Mouse (Mus musculus) layer of hippocampus, postnatal 14 days (tissue): Measurements from ENCODE around the gene Kat7. TPM values are rescaled to one million over a fixed set of nuclear protein-coding genes. Genes with fewer than 3 reads are reported as not detected.

Experiments used
- DNase-seq, 2 experiments: peaks; one replicate each; pipeline ENCODE4 v3.0.0; 2021 to 2022; ENCODE audit warnings: low spot score in 2 of 2, mixed read lengths in 1 of 2
- long read RNA-seq, 2 experiments: library from polyadenylated mRNA; stranded (forward); transcript quantifications; one replicate each; pipeline ENCODE4 v2.0.0; 2021
- total RNA-seq, 2 experiments: library from RNA; stranded (reverse); gene quantifications; 2 replicates each; pipeline ENCODE4 v1.2.3; 2021

The Kat7 gene
- 10 to 100 TPM; 63.8 to 68.7 TPM for total RNA-seq
- long read RNA-seq, experiment 1, transcript Kat7-205 (15 exons, 3,560 nt), result minor isoform, 5 of 17 reads
- long read RNA-seq, experiment 1, transcript Kat7-204 (14 exons, 3,470 nt), result major isoform, 8 of 17 reads
- long read RNA-seq, experiment 1, partial matches to known transcripts, result 1 of 17 reads
- long read RNA-seq, experiment 1, other reads (novel, unspliced or antisense), result 3 of 17 reads
- long read RNA-seq, experiment 2, partial matches to known transcripts, result 0 of 14 reads
- long read RNA-seq, experiment 2, other reads (novel, unspliced or antisense), result 5 of 14 reads

- peak; percentile 95 to 99 for DNase-seq
These were observed at the start of gene Kat7 for GRCm38 (mm10) chr11:95310007-95310647. Gene Kat7, minus strand, starts transcription at chr11:95310246.

GRCm38 (mm10) chr11:95358263-95358662 lies 48.2 kb upstream of the Kat7 start:
- no peak for DNase-seq

DNA sequence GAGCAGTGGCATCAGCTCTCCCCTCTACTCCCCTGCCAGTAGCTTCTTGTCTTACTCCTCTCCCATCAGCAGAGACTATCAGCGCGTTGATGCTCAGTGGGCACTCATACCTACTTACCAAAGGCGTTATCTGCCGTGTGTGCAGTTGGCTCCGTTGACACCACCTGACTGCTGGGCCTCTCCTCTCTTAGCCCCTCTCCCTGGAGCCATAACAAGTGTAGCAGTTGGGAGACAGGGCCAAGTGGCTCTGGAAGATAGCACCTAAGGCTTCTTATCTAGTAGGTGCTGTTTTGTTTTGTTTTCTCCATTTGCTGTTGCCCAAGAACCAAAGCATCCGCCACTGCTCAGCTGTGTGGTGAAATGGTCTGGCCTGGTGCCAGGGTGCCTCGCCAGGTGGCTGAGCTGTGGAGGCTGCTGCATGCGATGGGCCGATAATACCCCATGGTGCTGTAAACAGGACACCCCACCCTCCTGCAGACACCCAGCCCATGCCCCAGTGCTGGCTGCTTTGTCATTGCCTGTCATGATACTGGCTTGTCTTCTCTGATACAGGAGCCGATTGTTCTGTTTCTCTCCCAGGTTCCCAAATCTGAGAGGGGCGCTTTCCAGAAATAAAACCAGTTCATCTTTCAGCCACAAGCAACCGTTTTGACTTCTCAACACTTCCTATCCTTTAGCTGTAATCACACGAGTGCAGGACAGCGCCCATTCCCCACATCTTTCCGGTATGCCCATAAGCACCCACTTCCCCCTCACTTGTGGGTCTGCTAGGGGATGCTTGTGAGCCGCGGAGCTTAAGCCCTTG lies 46.6 kb upstream of the Kat7 start:
- DNase-seq, result no peak

DNA sequence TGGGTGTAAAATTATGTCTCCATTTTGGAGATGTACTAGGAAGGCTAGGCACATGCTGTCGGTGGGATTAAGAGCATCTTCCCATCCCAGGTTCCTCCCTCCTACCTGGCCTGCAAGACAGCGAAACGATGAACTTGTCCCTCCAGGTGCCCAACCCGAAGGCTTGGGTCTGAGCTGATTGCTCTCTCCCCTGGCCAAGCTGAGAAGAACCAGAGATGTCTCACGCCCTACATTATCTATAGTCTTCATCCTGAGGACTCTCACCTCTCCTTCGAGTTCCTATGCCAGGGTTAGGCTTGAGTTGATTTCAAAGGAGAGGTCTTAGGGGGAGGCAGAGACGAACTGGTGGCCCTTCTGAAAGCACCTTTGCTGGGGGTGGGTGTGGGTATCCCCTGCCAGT lies 46.0 kb upstream of the Kat7 start:
- DNase-seq, result no peak

- DNase-seq, result no peak
These were observed 45.6 kb upstream of the Kat7 start for GRCm38 (mm10) chr11:95355661-95356011.

GRCm38 (mm10) chr11:95354945-95355660 lies 45.1 kb upstream of the Kat7 start:
- DNase-seq, result no peak

DNA sequence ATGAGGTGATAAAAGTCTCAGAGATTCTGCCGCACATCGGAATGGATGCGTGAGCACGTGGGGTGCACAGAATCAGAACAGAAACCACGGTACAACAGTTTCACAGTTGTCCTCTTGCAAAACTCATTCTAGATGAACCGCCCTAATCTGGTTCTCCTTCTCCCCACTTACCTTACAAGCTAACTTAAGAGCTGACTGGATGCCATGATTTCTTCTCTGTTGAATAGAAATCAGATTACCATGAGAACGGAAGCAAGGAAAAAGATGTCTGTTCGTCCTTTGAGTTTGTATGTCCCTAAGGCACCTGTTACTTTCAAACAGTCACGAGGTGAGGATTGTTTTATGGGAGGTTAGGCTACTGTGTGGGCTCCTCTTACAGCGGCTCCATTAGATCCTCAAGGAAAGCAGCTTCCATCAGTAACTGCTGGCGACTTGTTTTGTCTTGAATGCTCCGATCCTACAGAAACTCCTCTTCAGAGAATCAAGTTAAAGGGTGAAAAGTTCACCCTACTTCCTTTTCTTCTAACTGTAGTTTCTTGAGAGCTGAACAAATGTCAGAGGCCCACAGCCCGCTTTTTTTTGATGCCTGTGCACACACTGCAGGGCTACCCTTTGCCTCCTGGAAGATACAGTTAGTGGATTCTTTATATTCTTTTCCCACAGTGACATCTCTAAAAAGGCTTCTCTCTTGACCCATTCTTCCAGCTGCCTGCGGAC lies 44.3 kb upstream of the Kat7 start:
- no peak for DNase-seq

DNA sequence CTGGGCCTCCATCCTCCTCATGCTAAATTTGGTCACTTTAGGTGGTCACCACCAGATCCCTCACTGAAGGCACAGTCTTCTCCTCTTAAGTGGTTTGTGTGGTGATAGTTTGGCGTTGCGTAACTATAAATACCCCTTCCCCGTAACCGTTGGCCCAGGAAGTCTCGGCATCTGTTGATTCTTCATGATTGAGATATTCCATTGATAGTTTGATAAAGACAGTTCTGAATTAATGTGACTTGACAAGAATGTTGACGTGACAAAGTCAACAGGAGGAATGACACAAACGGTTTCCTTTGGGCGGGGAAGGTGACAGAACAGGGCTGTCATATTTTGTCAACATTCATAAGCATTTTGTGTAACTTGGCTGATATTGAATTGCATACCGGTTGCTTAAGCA lies 43.2 kb upstream of the Kat7 start:
- no peak for DNase-seq

GRCm38 (mm10) chr11:95352686-95353085 lies 42.6 kb upstream of the Kat7 start:
- DNase-seq, result no peak

- DNase-seq, result no peak
These were observed 40.9 kb upstream of the Kat7 start for GRCm38 (mm10) chr11:95350960-95351359.

DNA sequence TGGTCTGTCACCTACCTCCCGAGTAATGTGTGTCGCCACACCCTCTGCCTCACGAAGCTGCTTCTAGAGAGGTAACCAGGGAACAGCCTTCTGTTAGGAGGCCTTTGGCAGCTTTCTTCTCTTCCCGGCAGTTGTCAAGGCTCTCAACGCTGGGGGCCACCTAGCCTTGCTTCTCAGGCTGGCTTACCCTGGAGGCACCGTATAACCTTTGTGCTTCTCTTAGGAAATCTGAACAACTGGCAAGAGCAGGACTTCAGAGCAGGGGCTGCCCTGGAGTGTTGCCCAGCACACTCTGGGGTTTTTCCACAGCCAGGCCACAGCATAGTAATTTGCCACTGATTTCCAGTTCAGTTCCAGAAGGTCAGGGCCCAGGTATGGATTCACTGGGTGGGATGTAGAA lies 40.2 kb upstream of the Kat7 start:
- DNase-seq, result no peak

- no peak for DNase-seq
These were observed 34.1 kb upstream of the Kat7 start for GRCm38 (mm10) chr11:95344181-95344580.

GRCm38 (mm10) chr11:95343180-95343579 lies 33.1 kb upstream of the Kat7 start:
- no peak for DNase-seq

DNA sequence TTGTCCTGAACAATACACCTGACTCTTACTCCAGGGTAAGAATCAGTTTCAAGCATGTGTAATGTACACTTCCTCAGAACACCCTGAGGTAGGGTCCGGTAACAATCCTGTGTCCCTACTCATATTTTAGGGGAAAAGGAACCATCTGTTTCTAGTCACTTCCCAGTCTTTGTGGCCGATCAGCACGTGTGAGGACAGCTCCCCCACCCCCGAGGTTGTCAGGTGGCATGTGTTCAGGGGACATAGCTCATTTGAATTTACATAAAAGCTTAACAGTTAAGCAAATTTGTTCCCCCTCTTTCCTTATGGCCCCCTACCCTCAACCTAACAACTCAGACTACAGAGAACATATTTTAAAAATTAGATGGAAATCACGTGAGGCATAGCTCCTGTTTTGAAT lies 30.6 kb upstream of the Kat7 start:
- no peak for DNase-seq

GRCm38 (mm10) chr11:95340259-95340658 lies 30.2 kb upstream of the Kat7 start:
- no peak for DNase-seq

- DNase-seq, result no peak
These were observed 29.5 kb upstream of the Kat7 start for GRCm38 (mm10) chr11:95339471-95340021.

DNA sequence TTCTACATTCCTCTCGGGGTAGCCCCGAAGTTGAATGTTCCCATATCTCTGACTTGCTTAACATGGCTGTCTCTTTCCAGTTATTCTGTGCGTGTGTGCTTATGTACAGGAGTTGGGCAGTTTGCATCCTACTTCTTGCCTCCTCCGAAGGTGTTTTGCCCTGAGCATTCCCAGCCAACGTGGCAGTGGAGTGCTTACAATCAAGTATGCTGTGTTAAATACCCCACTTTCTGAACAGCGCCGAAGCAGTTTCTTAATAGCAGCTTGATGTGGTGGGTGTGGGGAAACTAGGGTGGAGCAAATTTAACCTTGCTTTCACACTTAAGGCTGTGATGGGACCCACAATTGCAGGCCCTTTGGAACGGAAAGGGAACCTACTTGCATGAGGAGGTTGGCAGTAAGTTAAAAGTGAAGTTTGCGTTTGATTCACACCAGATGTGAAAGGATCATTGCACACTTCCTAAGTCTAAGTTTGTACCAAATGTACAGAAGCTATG lies 27.8 kb upstream of the Kat7 start:
- no peak for DNase-seq

- DNase-seq, result peak in 1 of 2 experiments; percentile 31
These were observed 27.2 kb upstream of the Kat7 start for GRCm38 (mm10) chr11:95337129-95337813.

DNA sequence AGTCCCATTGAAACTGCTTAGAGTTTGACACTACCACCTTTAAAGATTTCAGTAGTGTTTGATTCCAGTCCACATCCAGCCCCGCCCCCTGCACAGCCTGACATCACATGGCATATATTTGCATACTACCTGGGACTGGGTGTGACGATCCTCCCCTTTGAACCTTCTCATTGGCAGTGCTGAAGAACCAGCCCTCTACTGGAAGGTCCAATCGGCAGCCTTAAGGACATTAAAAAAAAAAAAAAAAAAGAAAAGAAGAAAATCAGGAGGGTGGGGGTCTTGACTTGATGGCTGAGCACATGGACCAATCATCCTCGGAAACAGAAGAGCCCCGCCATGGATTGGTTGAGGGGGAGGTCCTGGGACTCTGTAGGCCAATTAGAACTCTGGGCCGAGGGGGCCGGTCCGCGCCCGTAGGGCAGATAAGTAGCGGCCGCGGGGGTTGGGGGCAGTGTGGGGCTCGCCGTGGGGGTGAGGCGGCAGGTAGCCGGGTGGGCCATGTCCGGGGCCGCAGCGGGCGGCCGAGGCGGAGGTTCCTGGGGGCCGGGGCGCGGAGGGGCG lies 26.6 kb upstream of the Kat7 start, which contains the start of gene Fam117a:
Fam117a (plus strand) TSS at position 451 of the 561 bp plus-strand sequence.
- peak; percentile 62 to 89 for DNase-seq
